ENCODE assay signal across 8 mouse cellular contexts in genomic region chr4:120924554-120925299, GRCm38 (mm10). TPM values are rescaled to one million over a fixed set of nuclear protein-coding genes. Genes with fewer than 3 reads are reported as not detected.
A peak's percentile ranks its signal among the peaks of the same experiment; 100 is the strongest.
DNase-seq lines count a peak whose midpoint lies in the region; ATAC-seq and TF ChIP-seq lines count a peak whose summit lies in the region.

Gene Exo5, minus strand, starts transcription at chr4:120925017.

- TF ChIP-seq POLR2A in brain, embryonic 14.5 days (IDR thresholded peaks at IDR 0.05; ENCODE audit: borderline replicate concordance, extremely low read depth, insufficient read depth, insufficient read length, poor library complexity, severe bottlenecking) = peak; percentile 75; the same call in 1 of the 2 replicates
- TF ChIP-seq POLR2A in liver, adult 2 months (IDR thresholded peaks at IDR 0.05; ENCODE audit: extremely low read depth, insufficient read depth, low read length) = peak; percentile 76
- peak; percentile 95 for TF ChIP-seq POLR2A in myocyte (IDR thresholded peaks at IDR 0.05; ENCODE audit: insufficient read length, low read depth)

- peak within 1 kb of the TSS; percentile 70 for H3K4me2 ChIP-seq in heart, embryonic 11.5 days
- H3K4me2 ChIP-seq in kidney, embryonic 16.5 days (replicated peaks; ENCODE audit: low read depth, low read length) = peak within 1 kb of the TSS; percentile 67
- peak within 1 kb of the TSS; percentile 79 for H3K4me2 ChIP-seq in myocyte (ENCODE audit: low read depth)

- no peaks in the 10 kb centered on the region for H3K79me2 ChIP-seq in liver, adult 2 months (ENCODE audit: control insufficient read depth, insufficient read depth, low read length)
- H3K79me2 ChIP-seq in myocyte (ENCODE audit: control insufficient read depth, insufficient read depth) = peaks cover 21% of the 10 kb centered on the region

- H3K36me3 ChIP-seq in erythroblast, embryonic 14.5 days (ENCODE audit: control insufficient read depth) = peaks cover 18% of the 10 kb centered on the region
- peaks cover 19% of the 10 kb centered on the region for H3K36me3 ChIP-seq in heart, embryonic 11.5 days (ENCODE audit: control insufficient read depth, insufficient read depth, low read length)
- H3K36me3 ChIP-seq in kidney, embryonic 16.5 days (ENCODE audit: insufficient read depth, low read length) = peaks cover 22% of the 10 kb centered on the region
- H3K36me3 ChIP-seq in liver, adult 2 months (ENCODE audit: control insufficient read depth, insufficient read depth, low read length) = peaks cover 2% of the 10 kb centered on the region; the same call in 1 of the 2 replicates
- H3K36me3 ChIP-seq in myocyte (ENCODE audit: control insufficient read depth, insufficient read depth) = peaks cover 14% of the 10 kb centered on the region
- H3K36me3 ChIP-seq in splenic B cell, adult 2 months (ENCODE audit: control insufficient read depth, insufficient read depth, low read length, poor library complexity, severe bottlenecking) = 0 out of 2 replicates have a peak, but pooled peaks cover 1% of the 10 kb centered on the region

- TF ChIP-seq CTCF in brain, embryonic 14.5 days (IDR thresholded peaks at IDR 0.05; ENCODE audit: borderline replicate concordance, extremely low read depth, insufficient read depth, insufficient read length) = no peak
- TF ChIP-seq CTCF in liver, adult 2 months (IDR thresholded peaks at IDR 0.05; ENCODE audit: low read depth, low read length) = no peak

- DNase-seq in B cell, adult 2 months = peak; percentile 95 to 96
- DNase-seq in brain, embryonic 14.5 days (ENCODE audit: low read depth) = peak; percentile 98
- DNase-seq in liver, adult 2 months (ENCODE audit: extremely low read depth, low read depth, low spot score) = peak; percentile 56
- DNase-seq in splenic B cell, adult 2 months (ENCODE audit: low read depth, low spot score) = peak; percentile 93

- H3ac ChIP-seq in myocyte (ENCODE audit: control insufficient read depth, insufficient read length) = peak within 1 kb of the TSS; percentile 51

- H3K9me3 ChIP-seq in erythroblast, embryonic 14.5 days (ENCODE audit: control insufficient read depth, low read length) = peaks cover 7% of the 10 kb centered on the region
- H3K9me3 ChIP-seq in heart, embryonic 11.5 days (replicated peaks; ENCODE audit: control insufficient read depth, low read length) = no peaks in the 10 kb centered on the region
- peaks cover 13% of the 10 kb centered on the region for H3K9me3 ChIP-seq in kidney, embryonic 16.5 days (ENCODE audit: low read length)

- H3K4me3 ChIP-seq in erythroblast, embryonic 14.5 days (replicated peaks) = peak within 1 kb of the TSS; percentile 72
- H3K4me3 ChIP-seq in heart, embryonic 11.5 days (ENCODE audit: low read depth, low read length) = peak within 1 kb of the TSS; percentile 63
- peak within 1 kb of the TSS; percentile 61 for H3K4me3 ChIP-seq in kidney, embryonic 16.5 days (ENCODE audit: low read length)
- H3K4me3 ChIP-seq in liver, adult 2 months (ENCODE audit: insufficient read depth, low read depth, low read length) = peak within 1 kb of the TSS; percentile 71
- peak within 1 kb of the TSS; percentile 82 for H3K4me3 ChIP-seq in myocyte

- peak within 1 kb of the TSS; percentile 81 for H3K27ac ChIP-seq in heart, embryonic 11.5 days (ENCODE audit: low read depth, low read length)
- peak within 1 kb of the TSS; percentile 84 for H3K27ac ChIP-seq in kidney, embryonic 16.5 days (ENCODE audit: low read length)
- peak within 1 kb of the TSS; percentile 74 for H3K27ac ChIP-seq in liver, adult 2 months (replicated peaks; ENCODE audit: insufficient read depth, low read depth, low read length)

- peak; percentile 96 for ATAC-seq in heart, embryonic 11.5 days (replicated peaks; ENCODE audit: insufficient number of reproducible peaks, low FRiP score, low TSS enrichment)
- peak; percentile 99 for ATAC-seq in kidney, embryonic 16.5 days (ENCODE audit: low FRiP score, low TSS enrichment)

- under 1% methylated on average over 33 of the region's 33 CpGs for WGBS in heart, embryonic 11.5 days (ENCODE audit: insufficient replicate concordance)
- under 1% methylated on average over 33 of the region's 33 CpGs for WGBS in kidney, embryonic 16.5 days
- under 1% methylated on average over 33 of the region's 33 CpGs for WGBS in liver, adult 2 months

- H3K27me3 ChIP-seq in erythroblast, embryonic 14.5 days (ENCODE audit: control insufficient read depth) = no peaks in the 10 kb centered on the region
- H3K27me3 ChIP-seq in heart, embryonic 11.5 days (ENCODE audit: control insufficient read depth, insufficient read depth, low read length) = no peaks in the 10 kb centered on the region
- no peaks in the 10 kb centered on the region for H3K27me3 ChIP-seq in kidney, embryonic 16.5 days (ENCODE audit: insufficient read depth, low read length)
- H3K27me3 ChIP-seq in liver, adult 2 months (ENCODE audit: control insufficient read depth, insufficient read depth, low read length) = no peaks in the 10 kb centered on the region
- H3K27me3 ChIP-seq in myocyte (ENCODE audit: control insufficient read depth, insufficient read depth, insufficient read length) = no peaks in the 10 kb centered on the region
- H3K27me3 ChIP-seq in splenic B cell, adult 2 months (ENCODE audit: control insufficient read depth, insufficient read depth, low read length, poor library complexity, severe bottlenecking) = no peaks in the 10 kb centered on the region

- H3K9ac ChIP-seq in heart, embryonic 11.5 days (ENCODE audit: low read depth, low read length) = peak within 1 kb of the TSS; percentile 76
- H3K9ac ChIP-seq in kidney, embryonic 16.5 days (replicated peaks; ENCODE audit: low read length) = peak within 1 kb of the TSS; percentile 86
- H3K9ac ChIP-seq in liver, adult 2 months (ENCODE audit: low read depth, low read length) = peak within 1 kb of the TSS; percentile 90

- peaks cover 21% of the 10 kb centered on the region for H3K4me1 ChIP-seq in erythroblast, embryonic 14.5 days (ENCODE audit: control insufficient read depth)
- H3K4me1 ChIP-seq in heart, embryonic 11.5 days (ENCODE audit: control insufficient read depth, insufficient read depth, low read length) = no peaks in the 10 kb centered on the region; the same call in 1 of the 2 replicates
- peaks cover 12% of the 10 kb centered on the region; the same call in 1 of the 2 replicates for H3K4me1 ChIP-seq in kidney, embryonic 16.5 days (ENCODE audit: insufficient read depth, low read length)
- peaks cover 3% of the 10 kb centered on the region; the same call in 1 of the 2 replicates for H3K4me1 ChIP-seq in liver, adult 2 months (ENCODE audit: control insufficient read depth, insufficient read depth, low read length)

TF ChIP-seq in myocyte, 11 proteins besides CTCF, POLR2A, EP300 and RAD21:
- TF ChIP-seq MYOG (IDR thresholded peaks at IDR 0.05; ENCODE audit: control insufficient read depth in 1 of 3, insufficient read depth in 1 of 3, insufficient read length in 2 of 3, low read depth in 2 of 3) (no peak), E2F4 (IDR thresholded peaks at IDR 0.05; ENCODE audit: insufficient read depth) (no peak), MYOD1 (IDR thresholded peaks at IDR 0.05; ENCODE audit: control insufficient read depth in 1 of 3, insufficient read length in 2 of 3, low read depth in 2 of 3) (peak in 2 of 3 experiments; percentile 40 to 57), CEBPB (IDR thresholded peaks at IDR 0.05; ENCODE audit: insufficient read depth, poor library complexity, severe bottlenecking) (no peak), TCF12 (IDR thresholded peaks at IDR 0.05; ENCODE audit: insufficient read depth, poor library complexity, severe bottlenecking) (no peak), SRF (IDR thresholded peaks at IDR 0.05; ENCODE audit: control insufficient read depth, insufficient read length, low read depth) (peak; percentile 37), REST (IDR thresholded peaks at IDR 0.05; ENCODE audit: insufficient read depth, insufficient read length) (peak; percentile 42), POLR2AphosphoS2 (IDR thresholded peaks at IDR 0.05; ENCODE audit: insufficient read length, low read depth) (peak; percentile 98)
TF ChIP-seq in myocyte: peak in this region for 4.

RNA-seq across cellular contexts. Expression of gene Exo5, which starts in this region (rescaled TPM):
- polyA plus RNA-seq in brain, embryonic 14.5 days (2012; rRNA removed) = 31.2 and 32.6 TPM in 2 replicates
- polyA plus RNA-seq in erythroblast, embryonic 14.5 days (2012) = 0.27 and 0.51 TPM in 2 replicates
- 13.2 and 13.7 TPM in 2 replicates for polyA plus RNA-seq in heart, embryonic 11.5 days (2014; fragmentation: Nextera tagmentation; extraction: Ambion mirVana)
- polyA plus RNA-seq in kidney, embryonic 16.5 days (2015; fragmentation: Nextera tagmentation; extraction: Ambion mirVana) = 33.0 and 35.2 TPM in 2 replicates
- 3.2 and 5.4 TPM in 2 replicates for total RNA-seq in liver, adult 2 months (2014; rRNA removed)
- polyA plus RNA-seq in liver, adult 2 months (2012; rRNA removed) = 1.4 and 1.6 TPM in 2 replicates
- 6.3 TPM for polyA plus RNA-seq in myocyte (2012; fragmentation: generic; extraction: Trizol)

Comparison
In these comparisons a context has a peak if more than half of its experiments do, and no peak if none do; other contexts are left out.
1. Peak in every context shown above with its lines: DNase-seq, ATAC-seq, H3K4me3 ChIP-seq and H3K27ac ChIP-seq.